Mouse (Mus musculus): Measurements from ENCODE around the gene Naa16.

- TF ChIP-seq POLR2A (IDR thresholded peaks at IDR 0.05; ENCODE audit: insufficient read length, low read depth): no peak
- TF ChIP-seq REST (IDR thresholded peaks at IDR 0.05; ENCODE audit: insufficient read depth, insufficient read length): no peak
- no peak for TF ChIP-seq CEBPB (IDR thresholded peaks at IDR 0.05; ENCODE audit: insufficient read depth, poor library complexity, severe bottlenecking)
- no peak for TF ChIP-seq POLR2AphosphoS2 (IDR thresholded peaks at IDR 0.05; ENCODE audit: insufficient read length, low read depth)
- TF ChIP-seq TCF12 (IDR thresholded peaks at IDR 0.05; ENCODE audit: insufficient read depth, poor library complexity, severe bottlenecking): no peak
- no peak for TF ChIP-seq MYOG (IDR thresholded peaks at IDR 0.05; ENCODE audit: control insufficient read depth in 1 of 3, insufficient read depth in 1 of 3, insufficient read length in 2 of 3, low read depth in 2 of 3)
- no peak for TF ChIP-seq MYOD1 (IDR thresholded peaks at IDR 0.05; ENCODE audit: control insufficient read depth in 1 of 3, insufficient read length in 2 of 3, low read depth in 2 of 3)
- no peak for TF ChIP-seq E2F4 (IDR thresholded peaks at IDR 0.05; ENCODE audit: insufficient read depth)
- TF ChIP-seq USF1 (IDR thresholded peaks at IDR 0.05; ENCODE audit: low read depth): no peak
- TF ChIP-seq TCF3 (IDR thresholded peaks at IDR 0.05; ENCODE audit: insufficient read length, low read depth): no peak
Observed at GRCm38 (mm10) chr14:79275870-79276395, 114.6 kb downstream of the Naa16 start.

All from myocyte (in vitro differentiated cells).